14 mouse cellular contexts compared by ENCODE assay signal in the genomic region with DNA sequence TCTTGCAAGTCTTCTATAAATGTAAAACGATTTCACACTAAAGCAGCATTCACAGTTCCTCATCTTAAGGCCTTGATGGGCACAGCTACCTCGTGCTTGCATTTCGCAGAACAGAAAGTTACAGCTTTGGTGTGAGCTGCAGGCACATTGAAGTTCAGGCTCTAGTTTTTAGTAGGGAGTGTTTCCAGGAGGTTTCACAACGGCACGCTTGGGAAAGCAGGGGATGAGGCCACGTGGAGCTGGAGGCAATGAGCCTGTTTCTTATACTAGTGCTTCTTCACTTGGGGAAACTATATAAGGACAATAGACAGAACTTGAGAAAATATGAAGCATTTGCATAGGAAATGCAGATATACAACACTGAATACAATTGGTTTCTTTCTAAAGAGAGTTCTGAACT.
"Had no signal": no experiment of that assay in that cellular context is flagged by ENCODE, and none has a peak within 500 bp of the region (broad histone marks: within the 10 kb centered on the region; RNA-seq: fewer than 3 reads in every experiment).

No protein-coding gene starts in this region.

- H3K36me3 ChIP-seq: limb, embryonic 10.5 days; liver, embryonic 13.5 days; lung, embryonic 15.5 days; midbrain, embryonic 13.5 days; neural tube, embryonic 15.5 days; stomach, embryonic 15.5 days had no signal

- H3K4me2 ChIP-seq: liver, embryonic 13.5 days; lung, embryonic 15.5 days; midbrain, embryonic 13.5 days; neural tube, embryonic 15.5 days; stomach, embryonic 15.5 days had no signal

- H3K4me1 ChIP-seq: limb, embryonic 10.5 days; liver, embryonic 13.5 days; lung, embryonic 15.5 days; midbrain, embryonic 13.5 days; neural tube, embryonic 15.5 days; stomach, embryonic 15.5 days had no signal

- H3K27ac ChIP-seq: left cerebral cortex, adult 2 months; limb, embryonic 10.5 days; liver, embryonic 13.5 days; lung, embryonic 15.5 days; midbrain, embryonic 13.5 days; neural tube, embryonic 15.5 days; stomach, embryonic 15.5 days had no signal

- DNase-seq: kidney, adult 8-10 months; kidney, postnatal 25 days; liver, embryonic 13.5 days; liver, postnatal 0 days; retina, postnatal 1 day; right cerebral cortex, postnatal 4 days; thymus, adult 2 months; thymus, postnatal 25 days had no signal

- H3K9me3 ChIP-seq: limb, embryonic 10.5 days; liver, embryonic 13.5 days; lung, embryonic 15.5 days; midbrain, embryonic 13.5 days; neural tube, embryonic 15.5 days; stomach, embryonic 15.5 days had no signal

- H3K9ac ChIP-seq: liver, embryonic 13.5 days; liver, postnatal 0 days; lung, embryonic 15.5 days; midbrain, embryonic 13.5 days; neural tube, embryonic 15.5 days; stomach, embryonic 15.5 days had no signal

- ATAC-seq: liver, postnatal 0 days; midbrain, embryonic 13.5 days had no signal

- H3K4me3 ChIP-seq: left cerebral cortex, adult 2 months; limb, embryonic 10.5 days; liver, embryonic 13.5 days; lung, embryonic 15.5 days; midbrain, embryonic 13.5 days; neural tube, embryonic 15.5 days; stomach, embryonic 15.5 days had no signal

- H3K27me3 ChIP-seq: liver, embryonic 13.5 days; lung, embryonic 15.5 days; midbrain, embryonic 13.5 days; neural tube, embryonic 15.5 days; stomach, embryonic 15.5 days had no signal
